Mouse (Mus musculus): ENCODE data around the gene Pdgfd.

DNA sequence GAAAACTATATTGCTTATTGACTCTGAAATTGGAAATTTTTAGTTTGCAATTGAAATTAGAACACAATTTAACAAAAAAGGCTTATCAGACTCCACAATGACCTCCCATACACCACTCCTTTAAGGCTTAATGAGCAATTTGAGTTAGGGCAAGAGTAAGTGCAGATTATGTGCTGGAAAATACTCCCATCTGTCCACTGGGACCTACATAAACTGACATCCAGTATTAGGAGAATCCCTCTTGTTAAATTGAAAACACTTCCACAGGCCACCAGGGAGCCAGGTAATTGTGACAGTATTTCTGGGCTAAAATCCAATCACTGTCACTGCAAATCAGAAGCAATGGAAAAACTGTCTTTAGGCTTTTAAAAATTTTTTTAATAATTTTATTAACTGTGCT is 256.2 kb downstream of the Pdgfd start:
- TF ChIP-seq CTCF (IDR thresholded peaks at IDR 0.05; ENCODE audit: borderline replicate concordance, insufficient read depth, low read depth, low read length): no peak
- TF ChIP-seq POLR2A (IDR thresholded peaks at IDR 0.05; ENCODE audit: borderline replicate concordance, insufficient read depth, low read length): no peak
